Mouse (Mus musculus) C2C12 (cell line): ENCODE data around the gene Hoxb8. TPM values are rescaled to one million over a fixed set of nuclear protein-coding genes. Genes with fewer than 3 reads are reported as not detected.

Experiments used
- H3K27me3 ChIP-seq: one replicate; pipeline ENCODE4 v1.6.1; 2011; ENCODE audit not compliant: control insufficient read depth, insufficient read depth, insufficient read length
- H3K36me3 ChIP-seq: one replicate; pipeline ENCODE4 v1.6.1; 2011; ENCODE audit not compliant: control insufficient read depth, insufficient read depth
- H3K4me3 ChIP-seq: one replicate; pipeline ENCODE4 v1.5.1; 2011; ENCODE audit warnings: mild to moderate bottlenecking, control low read depth; ENCODE audit not compliant: poor library complexity, insufficient read depth, severe bottlenecking
- H3K79me2 ChIP-seq: one replicate; pipeline ENCODE4 v1.6.1; 2011; ENCODE audit not compliant: control insufficient read depth, insufficient read depth
- H3K79me3 ChIP-seq: one replicate; pipeline ENCODE4 v1.6.1; 2011; ENCODE audit warnings: low read depth, control low read depth
- H3ac ChIP-seq: one replicate; pipeline ENCODE3; 2011; ENCODE audit warnings: low read depth; ENCODE audit not compliant: control insufficient read depth, insufficient read length
- CEBPB ChIP-seq: IDR thresholded peaks from one replicate; pipeline ENCODE4 v1.6.1; 2011; ENCODE audit warnings: low read depth, mild to moderate bottlenecking, control low read depth, moderate library complexity
- CTCF ChIP-seq: IDR thresholded peaks from one replicate; pipeline ENCODE4 v1.5.1; 2011; ENCODE audit not compliant: control insufficient read depth, insufficient read depth, insufficient read length
- FOSL1 ChIP-seq: IDR thresholded peaks from one replicate; pipeline ENCODE4 v1.8.0; 2011; ENCODE audit warnings: mild to moderate bottlenecking, low read length; ENCODE audit not compliant: poor library complexity, insufficient read depth, severe bottlenecking
- MAX ChIP-seq: IDR thresholded peaks from one replicate; pipeline ENCODE4 v1.6.1; 2011; ENCODE audit warnings: mild to moderate bottlenecking, control low read depth
- MYOD1 ChIP-seq: IDR thresholded peaks from one replicate; pipeline ENCODE4 v1.6.1; 2011; ENCODE audit warnings: low read depth; ENCODE audit not compliant: control insufficient read depth, insufficient read length
- MYOG ChIP-seq: IDR thresholded peaks from one replicate; pipeline ENCODE4 v1.6.1; 2011; ENCODE audit not compliant: control insufficient read depth, insufficient read length; ENCODE audit errors: extremely low read depth
- USF1 ChIP-seq: IDR thresholded peaks from one replicate; pipeline ENCODE4 v1.6.1; 2011; ENCODE audit warnings: low read depth, mild to moderate bottlenecking, control low read depth, moderate library complexity
- polyA plus RNA-seq: library from polyadenylated mRNA; unstranded; fragments of >200 nt; fragmentation: generic; extraction: Trizol; gene quantifications from one replicate; pipeline ENCODE4 v1.2.1, GENCODE M21; 2012; ENCODE audit warnings: missing spikeins

Hoxb8 gene
- polyA plus RNA-seq, 1 experiment, result 0.02 TPM

DNA sequence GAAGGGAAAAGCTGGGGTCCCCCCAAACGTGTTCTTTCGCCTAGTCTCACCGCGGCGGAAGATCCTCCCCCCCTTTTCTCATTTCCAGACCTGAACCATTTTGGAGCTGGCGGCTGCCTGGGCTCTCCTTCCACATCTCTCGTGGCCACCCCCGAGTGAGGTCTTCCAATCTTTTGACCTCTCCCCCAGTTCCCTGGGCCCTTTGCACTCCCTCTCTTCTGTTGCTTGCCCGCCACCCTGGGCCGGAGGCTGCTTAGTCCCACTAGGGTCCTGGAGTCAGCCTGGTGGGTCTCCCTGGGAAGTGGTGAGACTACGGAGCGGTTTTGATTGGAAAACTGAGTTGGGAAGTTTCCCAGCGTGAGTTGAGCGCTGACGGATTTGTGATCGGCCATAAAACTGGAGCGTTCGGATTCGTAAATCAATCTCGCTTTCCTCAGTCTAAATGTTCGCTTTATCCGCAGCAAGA, 44.1 kb downstream of the Hoxb8 start:
- no peak overlapping the region for H3ac ChIP-seq
- H3K36me3 ChIP-seq, result no peaks in the 10 kb centered on the region
- H3K4me3 ChIP-seq, result no peak overlapping the region
- TF ChIP-seq MYOG (no peak), MAX (no peak), FOSL1 (no peak), MYOD1 (no peak), CTCF (no peak), USF1 (no peak), CEBPB (no peak)
- no peaks in the 10 kb centered on the region for H3K79me2 ChIP-seq
- H3K79me3 ChIP-seq, result no peaks in the 10 kb centered on the region
- peaks cover 79% of the 10 kb centered on the region for H3K27me3 ChIP-seq

DNA sequence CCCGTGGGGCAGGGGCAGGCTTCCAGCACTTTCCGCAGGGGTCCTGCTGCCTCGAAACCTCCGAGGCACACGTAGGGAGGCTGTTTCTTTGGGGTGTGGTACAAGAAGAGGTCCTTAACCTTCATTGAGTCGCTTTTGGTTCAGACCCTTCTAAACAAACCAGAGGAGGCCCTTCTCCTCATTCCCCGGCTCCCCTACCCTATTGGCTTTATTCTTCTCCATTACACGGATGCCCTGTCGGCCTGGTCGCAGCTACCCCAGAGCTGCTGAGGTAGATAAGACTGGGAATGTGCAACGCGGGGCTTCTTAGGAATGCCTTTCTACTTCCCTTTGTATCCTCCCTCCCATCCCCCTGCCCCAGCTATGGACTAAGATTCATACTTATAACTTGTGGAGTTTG, 45.0 kb downstream of the Hoxb8 start:
- TF ChIP-seq MAX, result no peak
- no peak for TF ChIP-seq MYOD1
- TF ChIP-seq CEBPB, result no peak
- no peak for TF ChIP-seq CTCF
- TF ChIP-seq USF1, result no peak
- peaks cover 77% of the 10 kb centered on the region for H3K27me3 ChIP-seq
- H3K4me3 ChIP-seq, result no peak overlapping the region

DNA sequence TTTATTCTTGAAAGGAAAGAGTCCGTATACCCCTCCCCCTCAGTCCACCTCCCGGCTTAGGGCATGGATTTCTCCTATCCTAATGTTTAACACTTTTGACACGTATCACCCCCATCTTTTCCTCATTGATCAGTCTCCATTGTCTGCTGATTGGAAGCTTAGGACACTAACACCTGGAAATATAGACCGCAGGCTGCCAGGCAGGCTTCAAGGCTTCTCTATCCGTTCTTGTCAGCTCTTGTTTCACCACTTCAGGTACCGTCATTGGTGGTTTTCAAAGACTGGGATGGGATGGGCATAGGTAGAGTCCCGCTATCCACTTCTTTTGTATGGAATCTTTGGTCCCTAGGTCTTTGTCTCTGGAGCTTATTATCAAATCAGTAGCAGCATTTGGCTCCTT, 45.4 kb downstream of the Hoxb8 start:
- peaks cover 78% of the 10 kb centered on the region for H3K27me3 ChIP-seq
- no peak for TF ChIP-seq CTCF
- H3K4me3 ChIP-seq, result no peak overlapping the region
- no peak overlapping the region for H3ac ChIP-seq
- no peaks in the 10 kb centered on the region for H3K36me3 ChIP-seq
- H3K79me3 ChIP-seq, result no peaks in the 10 kb centered on the region
- no peaks in the 10 kb centered on the region for H3K79me2 ChIP-seq

More for the DNA sequence above, 45.0 kb downstream of the Hoxb8 start:
- no peak overlapping the region for H3ac ChIP-seq
- H3K36me3 ChIP-seq, result no peaks in the 10 kb centered on the region
- no peaks in the 10 kb centered on the region for H3K79me3 ChIP-seq
- H3K79me2 ChIP-seq, result no peaks in the 10 kb centered on the region

DNA sequence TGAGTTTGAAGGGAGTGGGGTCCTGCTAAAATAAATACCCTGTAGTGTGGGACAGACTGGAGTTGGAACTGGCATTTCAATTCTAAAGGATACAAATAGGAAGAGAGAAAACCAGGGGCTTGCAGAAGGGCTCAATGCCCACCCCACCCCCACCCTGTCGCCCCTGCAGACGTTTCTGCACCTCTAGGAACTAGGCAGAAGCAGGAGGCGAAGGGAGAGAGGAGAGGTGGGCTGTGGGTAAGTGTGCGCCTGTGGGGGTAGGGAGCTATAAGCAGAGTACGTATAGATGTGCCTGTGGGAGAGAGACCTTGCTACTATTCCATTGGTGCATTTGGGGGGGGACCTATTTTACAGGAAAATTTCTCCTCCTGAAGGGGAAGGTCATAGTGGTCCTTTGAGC, 46.0 kb downstream of the Hoxb8 start:
- Histone ChIP-seq H3K79me2 (no peaks in the 10 kb centered on the region), H3K4me3 (no peak overlapping the region), H3K36me3 (no peaks in the 10 kb centered on the region), H3K27me3 (peaks cover 82% of the 10 kb centered on the region), H3ac (no peak overlapping the region), H3K79me3 (no peaks in the 10 kb centered on the region)
- TF ChIP-seq MYOD1 (no peak), USF1 (no peak), CTCF (no peak), CEBPB (no peak), FOSL1 (no peak), MAX (no peak), MYOG (no peak)

DNA sequence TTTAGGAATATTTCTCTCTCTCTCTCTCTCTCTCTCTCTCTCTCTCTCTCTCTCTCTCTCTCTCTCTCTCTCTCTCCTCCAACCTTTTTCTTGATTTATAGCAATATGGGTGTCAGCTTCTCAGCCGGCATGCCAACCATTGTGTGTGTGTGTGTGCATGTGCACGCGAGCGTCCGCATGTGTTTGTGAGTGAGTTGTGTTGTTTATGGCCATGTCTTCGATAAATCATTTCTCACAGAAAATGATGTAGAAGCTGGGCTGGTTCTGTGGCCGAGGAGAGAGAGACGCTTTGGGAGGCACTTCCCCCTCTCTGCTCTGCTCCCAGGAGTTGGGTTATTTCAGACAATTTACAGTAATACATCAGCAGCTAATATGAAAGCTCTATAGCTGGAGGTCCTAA, 46.9 kb downstream of the Hoxb8 start:
- no peaks in the 10 kb centered on the region for H3K79me2 ChIP-seq
- peaks cover 86% of the 10 kb centered on the region for H3K27me3 ChIP-seq
- H3K4me3 ChIP-seq, result no peak overlapping the region
- H3ac ChIP-seq, result no peak overlapping the region
- no peaks in the 10 kb centered on the region for H3K36me3 ChIP-seq
- no peaks in the 10 kb centered on the region for H3K79me3 ChIP-seq
- no peak for TF ChIP-seq CEBPB
- TF ChIP-seq FOSL1, result no peak
- TF ChIP-seq MYOD1, result no peak
- no peak for TF ChIP-seq MYOG
- TF ChIP-seq MAX, result no peak
- TF ChIP-seq CTCF, result no peak
- no peak for TF ChIP-seq USF1

DNA sequence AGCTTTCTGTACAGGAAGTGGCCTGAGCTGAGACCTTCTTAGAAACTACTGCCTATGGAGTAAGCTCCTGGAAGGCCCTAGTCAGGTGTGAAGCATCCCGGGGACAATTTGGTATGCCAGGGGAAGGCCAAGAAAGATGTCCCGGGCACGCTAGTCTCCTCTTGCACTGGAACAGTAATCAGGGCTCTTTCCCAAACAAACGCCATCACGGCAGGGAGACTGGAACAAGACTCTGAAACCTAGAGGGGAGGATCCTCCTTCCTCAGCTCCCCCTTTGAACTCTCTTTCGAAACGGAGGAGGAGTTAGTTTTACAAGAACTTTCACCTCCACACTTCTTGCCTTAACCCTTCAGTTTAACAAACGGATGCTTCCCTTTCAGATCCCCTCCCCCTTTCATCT, 50.4 kb downstream of the Hoxb8 start:
- no peak overlapping the region for H3ac ChIP-seq
- no peak overlapping the region for H3K4me3 ChIP-seq
- H3K27me3 ChIP-seq, result peaks cover 88% of the 10 kb centered on the region
- TF ChIP-seq USF1 (no peak), MYOD1 (no peak), FOSL1 (no peak), CEBPB (no peak), MAX (no peak), MYOG (no peak), CTCF (no peak)
- no peaks in the 10 kb centered on the region for H3K36me3 ChIP-seq
- H3K79me3 ChIP-seq, result no peaks in the 10 kb centered on the region
- no peaks in the 10 kb centered on the region for H3K79me2 ChIP-seq
